Mouse (Mus musculus): ENCODE measurements at regions not wholly inside any gene's neighbourhood (a gene's known extent, or its start where the extent isn't known, plus 50 kb on each side); places are given as distances from the start of the nearest gene placed in this dataset.

- TF ChIP-seq CTCF (IDR thresholded peaks at IDR 0.05; ENCODE audit: low read depth) (no peak), EP300 (optimal IDR thresholded peaks at IDR 0.05) (no peak)
Observed at GRCm38 (mm10) chr17:81133227-81133626, 68.3 kb upstream of the Thumpd2 start.
